In genomic region chr12:88376820-88377219, GRCm38 (mm10) we compare ENCODE assay signal across 9 mouse cellular contexts. TPM values are rescaled to one million over a fixed set of nuclear protein-coding genes. Genes with fewer than 3 reads are reported as not detected.
A peak's percentile ranks its signal among the peaks of the same experiment; 100 is the strongest.
DNase-seq lines count a peak whose midpoint lies in the region; ATAC-seq and TF ChIP-seq lines count a peak whose summit lies in the region.
"Had no signal": no experiment of that assay in that cellular context is flagged by ENCODE, and none has a peak within 500 bp of the region (broad histone marks: within the 10 kb centered on the region; RNA-seq: fewer than 3 reads in every experiment).

No protein-coding gene starts in this region.

- 0 out of 2 replicates have a peak, but pooled peaks cover 7% of the 10 kb centered on the region for H3K36me3 ChIP-seq in hindbrain, embryonic 10.5 days
- no peaks in the 10 kb centered on the region for H3K36me3 ChIP-seq in hindbrain, embryonic 12.5 days
- H3K36me3 ChIP-seq in E14TG2a.4 (ENCODE audit: insufficient read depth, low read length), result 0 out of 2 replicates have a peak, but pooled peaks cover 8% of the 10 kb centered on the region
- H3K36me3 ChIP-seq: liver, embryonic 13.5 days had no signal

- no peak overlapping the region for H3K9ac ChIP-seq in hindbrain, embryonic 12.5 days
- H3K9ac ChIP-seq: liver, embryonic 13.5 days had no signal

- peak; percentile 75 for TF ChIP-seq CTCF in E14TG2a.4 (conservative IDR thresholded peaks at IDR 0.05; ENCODE audit: low read length)
- TF ChIP-seq CTCF in brain, embryonic 14.5 days (IDR thresholded peaks at IDR 0.05; ENCODE audit: borderline replicate concordance, extremely low read depth, insufficient read depth, insufficient read length), result peak; percentile 66; the same call in 1 of the 2 replicates

- peak; percentile 13 for DNase-seq in hindbrain, embryonic 10.5 days (ENCODE audit: low spot score)
- DNase-seq in brain, embryonic 14.5 days (ENCODE audit: low read depth), result peak; percentile 66
- DNase-seq in layer of hippocampus, adult 9-10 months (ENCODE audit: low spot score), result peak; percentile 39
- DNase-seq in retina, postnatal 1 day, result peak; percentile 53
- no peak for DNase-seq in Muller cell, postnatal 12 days (ENCODE audit: inconsistent ontology term)
- DNase-seq: liver, embryonic 13.5 days had no signal

- peaks cover 3% of the 10 kb centered on the region; the same call in 1 of the 2 replicates for H3K4me1 ChIP-seq in hindbrain, embryonic 10.5 days (replicated peaks)
- peaks cover 3% of the 10 kb centered on the region for H3K4me1 ChIP-seq in hindbrain, embryonic 12.5 days
- peaks cover 8% of the 10 kb centered on the region; the same call in 1 of the 2 replicates for H3K4me1 ChIP-seq in E14TG2a.4 (replicated peaks; ENCODE audit: low read depth, low read length)
- H3K4me1 ChIP-seq: liver, embryonic 13.5 days had no signal

- WGBS in hindbrain, embryonic 10.5 days, result 35% methylated on average over 10 of the region's 10 CpGs
- 33% methylated on average over 10 of the region's 10 CpGs for WGBS in hindbrain, embryonic 12.5 days

- ATAC-seq in hindbrain, embryonic 12.5 days (ENCODE audit: low FRiP score), result no peak
- no peak for ATAC-seq in activated CD4-positive, CD25-positive, alpha-beta regulatory T cell, adult 4 months

- H3K4me3 ChIP-seq in hindbrain, embryonic 10.5 days, result no peak overlapping the region
- no peak overlapping the region for H3K4me3 ChIP-seq in hindbrain, embryonic 12.5 days
- H3K4me3 ChIP-seq in E14TG2a.4 (replicated peaks; ENCODE audit: low read length), result no peak overlapping the region
- H3K4me3 ChIP-seq: liver, embryonic 13.5 days had no signal

- H3K9me3 ChIP-seq in hindbrain, embryonic 10.5 days, result no peaks in the 10 kb centered on the region
- no peaks in the 10 kb centered on the region for H3K9me3 ChIP-seq in hindbrain, embryonic 12.5 days (replicated peaks)
- H3K9me3 ChIP-seq in E14TG2a.4 (ENCODE audit: low read length), result no peaks in the 10 kb centered on the region
- H3K9me3 ChIP-seq: liver, embryonic 13.5 days had no signal

- peak overlapping the region; percentile 66 for H3K27ac ChIP-seq in hindbrain, embryonic 10.5 days
- no peak overlapping the region for H3K27ac ChIP-seq in hindbrain, embryonic 12.5 days
- H3K27ac ChIP-seq: liver, embryonic 13.5 days had no signal

- no peak for TF ChIP-seq POLR2A in brain, embryonic 14.5 days (IDR thresholded peaks at IDR 0.05; ENCODE audit: borderline replicate concordance, extremely low read depth, insufficient read depth, insufficient read length, poor library complexity, severe bottlenecking)

- no peak overlapping the region for H3K4me2 ChIP-seq in hindbrain, embryonic 12.5 days (replicated peaks)
- H3K4me2 ChIP-seq: liver, embryonic 13.5 days had no signal

- H3K27me3 ChIP-seq in hindbrain, embryonic 10.5 days (ENCODE audit: insufficient read depth, poor library complexity, severe bottlenecking), result no peaks in the 10 kb centered on the region
- H3K27me3 ChIP-seq in hindbrain, embryonic 12.5 days, result no peaks in the 10 kb centered on the region
- H3K27me3 ChIP-seq in E14TG2a.4 (ENCODE audit: insufficient read depth, low read length), result no peaks in the 10 kb centered on the region
- H3K27me3 ChIP-seq: liver, embryonic 13.5 days had no signal

RNA-seq across cellular contexts. Expression of gene Adck1, which starts 16.5 kb away (rescaled TPM):
- polyA plus RNA-seq in hindbrain, embryonic 10.5 days (2016; fragmentation: Nextera tagmentation; extraction: Ambion mirVana), result 19.1 and 20.4 TPM in 2 replicates
- 20.5 and 22.5 TPM in 2 replicates for polyA plus RNA-seq in hindbrain, embryonic 12.5 days (2016; fragmentation: Nextera tagmentation; extraction: Ambion mirVana)
- polyA plus RNA-seq in brain, embryonic 14.5 days (2012; rRNA removed), result 35.2 and 43.8 TPM in 2 replicates
- 10 to 100 TPM in 1 of 2 experiments, 1 to 10 TPM in 1; 8.3 to 10.1 TPM for polyA plus RNA-seq in activated CD4-positive, CD25-positive, alpha-beta regulatory T cell, adult 4 months (2017; shearing (Covaris generic))

RNA-seq across cellular contexts. Expression of gene Gm5039, which starts 53.0 kb away (rescaled TPM):
- polyA plus RNA-seq in hindbrain, embryonic 10.5 days (2016; fragmentation: Nextera tagmentation; extraction: Ambion mirVana), result not detected in 2 replicates
- polyA plus RNA-seq in hindbrain, embryonic 12.5 days (2016; fragmentation: Nextera tagmentation; extraction: Ambion mirVana), result not detected in 2 replicates
- polyA plus RNA-seq in brain, embryonic 14.5 days (2012; rRNA removed), result not detected in 2 replicates
- not detected for polyA plus RNA-seq in activated CD4-positive, CD25-positive, alpha-beta regulatory T cell, adult 4 months (2017; shearing (Covaris generic))
- polyA plus RNA-seq: liver, embryonic 13.5 days had no signal
